Mouse (Mus musculus) intestine, embryonic 14.5 days (tissue): Measurements from ENCODE around the gene Acsl3. TPM values are rescaled to one million over a fixed set of nuclear protein-coding genes. Genes with fewer than 3 reads are reported as not detected.

Experiments
- ATAC-seq: fragments of 200-750 bp; cut with Nextera tagmentation; replicated peaks from 2 replicates; pipeline ENCODE4 v1.8.0; 2017; ENCODE audit warnings: low read depth, moderate number of reproducible peaks, moderate TSS enrichment, moderate library complexity; ENCODE audit not compliant: low FRiP score, low TSS enrichment
- DNase-seq: peaks from one replicate; pipeline ENCODE4 v3.0.0-alpha.2; 2018; ENCODE audit warnings: low spot score
- H3K27ac ChIP-seq: fragments of 300-500 bp; sonication (generic); 2 replicates; pipeline ENCODE4 v1.5.1; 2014; ENCODE audit warnings: low read depth, mild to moderate bottlenecking, control low read depth
- H3K27me3 ChIP-seq: fragments of 300-500 bp; sonication (generic); replicated peaks from 2 replicates; pipeline ENCODE4 v1.6.1; 2014; ENCODE audit warnings: low read length, control low read depth; ENCODE audit not compliant: control insufficient read depth, insufficient read depth
- H3K36me3 ChIP-seq: fragments of 300-500 bp; sonication (generic); 2 replicates; pipeline ENCODE4 v1.6.1; 2014; ENCODE audit warnings: low read length, control low read depth; ENCODE audit not compliant: control insufficient read depth, insufficient read depth
- H3K4me1 ChIP-seq: fragments of 300-500 bp; sonication (generic); replicated peaks from 2 replicates; pipeline ENCODE4 v1.6.1; 2014; ENCODE audit warnings: low read length, control low read depth, mixed read lengths; ENCODE audit not compliant: control insufficient read depth, insufficient read depth
- H3K4me2 ChIP-seq: fragments of 300-500 bp; sonication (generic); 2 replicates; pipeline ENCODE4 v1.6.1; 2014; ENCODE audit warnings: low read length
- H3K4me3 ChIP-seq: fragments of 300-500 bp; sonication (generic); 2 replicates; pipeline ENCODE4 v1.5.1; 2014; ENCODE audit warnings: low read depth, low read length, control low read depth, mixed read lengths
- H3K9ac ChIP-seq: fragments of 300-500 bp; sonication (generic); 2 replicates; pipeline ENCODE4 v1.6.1; 2014; ENCODE audit warnings: mild to moderate bottlenecking, low read length
- H3K9me3 ChIP-seq: fragments of 300-500 bp; sonication (generic); 2 replicates; pipeline ENCODE4 v1.6.1; 2016; ENCODE audit warnings: low read length, control low read depth; ENCODE audit not compliant: control insufficient read depth
- WGBS: fragments of 180-500 bp; shearing (Covaris S2); extraction: QIAGEN DNeasy Blood & Tissue Kit; methylation state at CpG from one replicate; pipeline ENCODE4 v1.1.7; 2014; 5-methylcytosine and 5-hydroxymethylcytosine counted together
- polyA plus RNA-seq: library from polyadenylated mRNA; unstranded; fragments of >200 nt; fragmentation: Nextera tagmentation; extraction: Ambion mirVana; gene quantifications from 2 replicates; pipeline ENCODE4 v1.2.1, GENCODE M21; 2014

Acsl3 gene
- polyA plus RNA-seq, 1 experiment from 2014 or later, result 87.5 TPM

- no peak overlapping the region for H3K9ac ChIP-seq
- H3K4me1 ChIP-seq, result no peaks in the 10 kb centered on the region
- no peak overlapping the region for H3K27ac ChIP-seq
- no peak overlapping the region for H3K4me3 ChIP-seq
- H3K36me3 ChIP-seq, result no peaks in the 10 kb centered on the region
- H3K27me3 ChIP-seq, result no peaks in the 10 kb centered on the region
- WGBS, result 62% methylated on average over 2 of the region's 2 CpGs
- no peak overlapping the region for H3K4me2 ChIP-seq
- no peaks in the 10 kb centered on the region for H3K9me3 ChIP-seq
- ATAC-seq (no peak), DNase-seq (no peak)
Observed at GRCm38 (mm10) chr1:78642197-78642596, 15.4 kb upstream of the Acsl3 start.

- no peak; the same call in 1 of the 2 replicates for ATAC-seq
- Histone ChIP-seq H3K4me2 (no peak overlapping the region), H3K27me3 (no peaks in the 10 kb centered on the region), H3K9me3 (no peaks in the 10 kb centered on the region), H3K4me3 (no peak overlapping the region), H3K36me3 (no peaks in the 10 kb centered on the region), H3K9ac (no peak overlapping the region), H3K27ac (no peak overlapping the region), H3K4me1 (no peaks in the 10 kb centered on the region)
- WGBS, result 40% methylated on average over 8 of the region's 8 CpGs
- DNase-seq, result peak; percentile 50
Observed at GRCm38 (mm10) chr1:78647317-78647885, 10.2 kb upstream of the Acsl3 start.

GRCm38 (mm10) chr1:78649269-78650061, 8.2 kb upstream of the Acsl3 start:
- Histone ChIP-seq H3K4me1 (no peaks in the 10 kb centered on the region), H3K27me3 (no peaks in the 10 kb centered on the region), H3K27ac (no peak overlapping the region), H3K9ac (no peak overlapping the region), H3K4me3 (no peak overlapping the region), H3K4me2 (no peak overlapping the region), H3K36me3 (no peaks in the 10 kb centered on the region), H3K9me3 (no peaks in the 10 kb centered on the region)
- 55% methylated on average over 6 of the region's 6 CpGs for WGBS
- DNase-seq (peak; percentile 49), ATAC-seq (no peak)

GRCm38 (mm10) chr1:78656472-78656871, 1.2 kb upstream of the Acsl3 start:
- ATAC-seq, result no peak
- WGBS, result 14% methylated on average over 2 of the region's 2 CpGs
- Histone ChIP-seq H3K27ac (peak overlapping the region; percentile 54), H3K36me3 (no peaks in the 10 kb centered on the region), H3K9me3 (no peaks in the 10 kb centered on the region), H3K4me3 (no peak overlapping the region), H3K4me1 (peaks cover 30% of the 10 kb centered on the region), H3K4me2 (no peak overlapping the region), H3K9ac (no peak overlapping the region), H3K27me3 (no peaks in the 10 kb centered on the region)
- DNase-seq, result peak; percentile 67

- no peaks in the 10 kb centered on the region for H3K36me3 ChIP-seq
- H3K9ac ChIP-seq, result peak overlapping the region; percentile 18; the same call in 1 of the 2 replicates
- peaks cover 32% of the 10 kb centered on the region for H3K4me1 ChIP-seq
- no peaks in the 10 kb centered on the region for H3K9me3 ChIP-seq
- peak overlapping the region; percentile 58 for H3K4me2 ChIP-seq
- no peak for ATAC-seq
- no peak for DNase-seq
- H3K27ac ChIP-seq, result peak overlapping the region; percentile 88
- no peaks in the 10 kb centered on the region for H3K27me3 ChIP-seq
- H3K4me3 ChIP-seq, result peak overlapping the region; percentile 54
- 19% methylated on average over 20 of the region's 22 CpGs for WGBS
Observed at GRCm38 (mm10) chr1:78657021-78657629, 500 bp upstream of the Acsl3 start.

- Histone ChIP-seq H3K4me2 (peak overlapping the region; percentile 58), H3K27me3 (no peaks in the 10 kb centered on the region), H3K36me3 (no peaks in the 10 kb centered on the region), H3K4me3 (peak overlapping the region; percentile 54), H3K4me1 (peaks cover 34% of the 10 kb centered on the region), H3K9me3 (no peaks in the 10 kb centered on the region), H3K27ac (peak overlapping the region; percentile 88), H3K9ac (peak overlapping the region; percentile 94)
- DNase-seq (peak; percentile 61), ATAC-seq (no peak)
- 2% methylated on average over 20 of the region's 20 CpGs for WGBS
Observed at GRCm38 (mm10) chr1:78658441-78659269, 1.0 kb downstream of the Acsl3 start.

GRCm38 (mm10) chr1:78659270-78659823, 1.7 kb downstream of the Acsl3 start:
- H3K4me1 ChIP-seq, result peaks cover 37% of the 10 kb centered on the region
- H3K9me3 ChIP-seq, result no peaks in the 10 kb centered on the region
- H3K36me3 ChIP-seq, result peaks cover 5% of the 10 kb centered on the region
- ATAC-seq (no peak), DNase-seq (no peak)
- peak overlapping the region; percentile 54 for H3K4me3 ChIP-seq
- 46% methylated on average over 4 of the region's 4 CpGs for WGBS
- H3K4me2 ChIP-seq, result peak overlapping the region; percentile 58
- no peaks in the 10 kb centered on the region for H3K27me3 ChIP-seq
- H3K9ac ChIP-seq, result peak overlapping the region; percentile 94
- H3K27ac ChIP-seq, result no peak overlapping the region

- Histone ChIP-seq H3K27ac (no peak overlapping the region), H3K9ac (no peak overlapping the region), H3K9me3 (no peaks in the 10 kb centered on the region), H3K4me3 (no peak overlapping the region), H3K27me3 (no peaks in the 10 kb centered on the region), H3K4me2 (no peak overlapping the region), H3K4me1 (peaks cover 27% of the 10 kb centered on the region), H3K36me3 (peaks cover 44% of the 10 kb centered on the region)
- no peak for DNase-seq
- no peak for ATAC-seq
- WGBS, result 71% methylated on average over 4 of the region's 4 CpGs
Observed at GRCm38 (mm10) chr1:78664326-78664725, 6.7 kb downstream of the Acsl3 start.
